Mouse (Mus musculus) C2C12 (cell line): ENCODE results near the gene Spata2. TPM values are rescaled to one million over a fixed set of nuclear protein-coding genes. Genes with fewer than 3 reads are reported as not detected.

ENCODE experiments used
- H3K27me3 ChIP-seq: one replicate; pipeline ENCODE4 v1.6.1; 2011; ENCODE audit not compliant: control insufficient read depth, insufficient read depth, insufficient read length
- H3K36me3 ChIP-seq: one replicate; pipeline ENCODE4 v1.6.1; 2011; ENCODE audit not compliant: control insufficient read depth, insufficient read depth
- H3K4me3 ChIP-seq: one replicate; pipeline ENCODE4 v1.5.1; 2011; ENCODE audit warnings: mild to moderate bottlenecking, control low read depth; ENCODE audit not compliant: poor library complexity, insufficient read depth, severe bottlenecking
- H3K79me2 ChIP-seq: one replicate; pipeline ENCODE4 v1.6.1; 2011; ENCODE audit not compliant: control insufficient read depth, insufficient read depth
- H3K79me3 ChIP-seq: one replicate; pipeline ENCODE4 v1.6.1; 2011; ENCODE audit warnings: low read depth, control low read depth
- H3ac ChIP-seq: one replicate; pipeline ENCODE3; 2011; ENCODE audit warnings: low read depth; ENCODE audit not compliant: control insufficient read depth, insufficient read length
- CEBPB ChIP-seq: IDR thresholded peaks from one replicate; pipeline ENCODE4 v1.6.1; 2011; ENCODE audit warnings: low read depth, mild to moderate bottlenecking, control low read depth, moderate library complexity
- CTCF ChIP-seq: IDR thresholded peaks from one replicate; pipeline ENCODE4 v1.5.1; 2011; ENCODE audit not compliant: control insufficient read depth, insufficient read depth, insufficient read length
- FOSL1 ChIP-seq: IDR thresholded peaks from one replicate; pipeline ENCODE4 v1.8.0; 2011; ENCODE audit warnings: mild to moderate bottlenecking, low read length; ENCODE audit not compliant: poor library complexity, insufficient read depth, severe bottlenecking
- MAX ChIP-seq: IDR thresholded peaks from one replicate; pipeline ENCODE4 v1.6.1; 2011; ENCODE audit warnings: mild to moderate bottlenecking, control low read depth
- MYOD1 ChIP-seq: IDR thresholded peaks from one replicate; pipeline ENCODE4 v1.6.1; 2011; ENCODE audit warnings: low read depth; ENCODE audit not compliant: control insufficient read depth, insufficient read length
- MYOG ChIP-seq: IDR thresholded peaks from one replicate; pipeline ENCODE4 v1.6.1; 2011; ENCODE audit not compliant: control insufficient read depth, insufficient read length; ENCODE audit errors: extremely low read depth
- USF1 ChIP-seq: IDR thresholded peaks from one replicate; pipeline ENCODE4 v1.6.1; 2011; ENCODE audit warnings: low read depth, mild to moderate bottlenecking, control low read depth, moderate library complexity
- polyA plus RNA-seq: library from polyadenylated mRNA; unstranded; fragments of >200 nt; fragmentation: generic; extraction: Trizol; gene quantifications from one replicate; pipeline ENCODE4 v1.2.1, GENCODE M21; 2012; ENCODE audit warnings: missing spikeins

Gene Spata2
- polyA plus RNA-seq, 1 experiment: 10.4 TPM

DNA sequence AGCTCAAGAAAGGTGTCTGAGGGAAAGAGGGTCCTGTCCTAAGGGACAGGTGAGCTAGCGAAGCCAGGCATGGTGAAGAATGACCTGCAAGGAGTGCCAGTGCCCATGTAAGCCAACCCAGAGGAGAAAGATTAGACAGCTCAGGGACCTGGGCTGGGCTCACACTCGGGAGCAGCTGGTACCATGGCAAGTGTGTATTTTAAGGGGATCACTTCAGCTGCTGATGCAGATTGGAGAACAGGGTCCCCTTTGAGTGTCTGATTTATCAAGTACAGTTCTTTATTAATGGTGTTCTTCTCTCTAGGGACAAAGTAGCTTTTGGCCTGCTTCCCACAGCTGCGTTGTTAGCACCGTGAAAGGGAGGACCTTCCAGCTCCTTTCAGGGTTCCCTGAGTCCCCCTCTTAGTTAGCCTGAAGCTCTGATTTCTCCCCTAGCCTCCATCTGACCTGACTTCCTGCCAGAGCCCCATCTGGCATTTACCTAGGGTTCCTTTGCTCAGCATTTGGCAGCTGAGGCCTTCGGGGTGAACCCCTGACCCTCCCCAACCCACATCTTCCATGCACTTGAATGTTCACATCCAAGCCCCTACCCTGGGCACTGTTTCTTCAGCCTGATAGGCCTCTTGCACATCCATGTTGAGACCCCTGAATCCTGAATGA lies 36.2 kb downstream of the Spata2 start:
- Histone ChIP-seq H3K27me3 (no peaks in the 10 kb centered on the region), H3ac (no peak overlapping the region), H3K79me3 (no peaks in the 10 kb centered on the region), H3K79me2 (no peaks in the 10 kb centered on the region), H3K36me3 (peaks cover 66% of the 10 kb centered on the region), H3K4me3 (no peak overlapping the region)
- TF ChIP-seq MYOD1 (no peak), FOSL1 (no peak), USF1 (no peak), CEBPB (no peak), MAX (no peak), MYOG (no peak), CTCF (no peak)

DNA sequence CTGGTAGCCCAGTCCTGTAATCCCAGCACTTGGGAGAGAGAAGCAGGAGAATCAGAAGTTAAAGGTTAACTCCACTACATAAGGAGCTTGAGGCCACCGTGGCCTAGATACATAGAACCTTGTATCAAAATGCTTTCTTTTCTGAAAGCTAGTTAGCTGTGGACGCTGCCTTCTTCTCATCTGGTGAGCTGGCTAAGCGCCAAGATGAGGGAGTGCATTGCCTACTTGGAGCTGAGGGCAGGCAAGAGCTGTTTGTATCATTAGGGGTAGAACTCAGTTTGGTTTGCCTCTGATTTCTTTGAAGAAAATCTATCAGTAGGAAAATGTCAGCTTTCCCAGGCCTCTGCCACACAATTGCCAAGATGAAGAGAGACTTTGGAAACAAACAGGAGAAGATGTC lies 38.9 kb downstream of the Spata2 start:
- H3K36me3 ChIP-seq: peaks cover 59% of the 10 kb centered on the region
- H3K79me2 ChIP-seq: no peaks in the 10 kb centered on the region
- no peaks in the 10 kb centered on the region for H3K79me3 ChIP-seq
- TF ChIP-seq MYOD1: no peak
- TF ChIP-seq MYOG: no peak
- no peak for TF ChIP-seq USF1
- no peak for TF ChIP-seq FOSL1
- TF ChIP-seq MAX: no peak
- H3K27me3 ChIP-seq: no peaks in the 10 kb centered on the region
- no peak overlapping the region for H3ac ChIP-seq
- H3K4me3 ChIP-seq: no peak overlapping the region

DNA sequence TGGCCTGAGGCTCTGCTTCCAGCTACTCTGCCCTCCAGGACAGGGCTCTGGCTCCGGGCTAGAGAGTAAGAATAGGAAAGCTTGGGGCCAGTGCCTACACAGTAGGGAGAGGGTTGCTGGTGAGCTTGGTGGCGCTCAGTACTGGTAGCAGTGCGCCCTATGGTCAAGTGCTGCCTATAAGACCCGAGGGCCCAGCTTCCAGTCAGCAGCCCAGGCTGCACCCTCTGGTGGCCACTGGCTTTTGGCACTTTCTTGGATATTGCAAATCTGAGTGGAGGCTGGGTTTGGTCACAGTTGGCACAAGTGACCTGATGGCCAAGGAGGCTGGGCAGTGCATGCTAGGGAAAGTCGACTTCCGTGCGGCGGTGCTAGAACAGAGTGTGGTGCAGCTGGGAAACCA lies 42.0 kb downstream of the Spata2 start:
- no peaks in the 10 kb centered on the region for H3K79me2 ChIP-seq
- no peak overlapping the region for H3ac ChIP-seq
- H3K27me3 ChIP-seq: no peaks in the 10 kb centered on the region
- no peaks in the 10 kb centered on the region for H3K79me3 ChIP-seq
- H3K4me3 ChIP-seq: no peak overlapping the region
- TF ChIP-seq MAX: no peak
- no peak for TF ChIP-seq MYOD1
- TF ChIP-seq MYOG: no peak
- no peak for TF ChIP-seq CEBPB
- no peak for TF ChIP-seq CTCF
- no peak for TF ChIP-seq USF1
- TF ChIP-seq FOSL1: no peak
- peaks cover 62% of the 10 kb centered on the region for H3K36me3 ChIP-seq

DNA sequence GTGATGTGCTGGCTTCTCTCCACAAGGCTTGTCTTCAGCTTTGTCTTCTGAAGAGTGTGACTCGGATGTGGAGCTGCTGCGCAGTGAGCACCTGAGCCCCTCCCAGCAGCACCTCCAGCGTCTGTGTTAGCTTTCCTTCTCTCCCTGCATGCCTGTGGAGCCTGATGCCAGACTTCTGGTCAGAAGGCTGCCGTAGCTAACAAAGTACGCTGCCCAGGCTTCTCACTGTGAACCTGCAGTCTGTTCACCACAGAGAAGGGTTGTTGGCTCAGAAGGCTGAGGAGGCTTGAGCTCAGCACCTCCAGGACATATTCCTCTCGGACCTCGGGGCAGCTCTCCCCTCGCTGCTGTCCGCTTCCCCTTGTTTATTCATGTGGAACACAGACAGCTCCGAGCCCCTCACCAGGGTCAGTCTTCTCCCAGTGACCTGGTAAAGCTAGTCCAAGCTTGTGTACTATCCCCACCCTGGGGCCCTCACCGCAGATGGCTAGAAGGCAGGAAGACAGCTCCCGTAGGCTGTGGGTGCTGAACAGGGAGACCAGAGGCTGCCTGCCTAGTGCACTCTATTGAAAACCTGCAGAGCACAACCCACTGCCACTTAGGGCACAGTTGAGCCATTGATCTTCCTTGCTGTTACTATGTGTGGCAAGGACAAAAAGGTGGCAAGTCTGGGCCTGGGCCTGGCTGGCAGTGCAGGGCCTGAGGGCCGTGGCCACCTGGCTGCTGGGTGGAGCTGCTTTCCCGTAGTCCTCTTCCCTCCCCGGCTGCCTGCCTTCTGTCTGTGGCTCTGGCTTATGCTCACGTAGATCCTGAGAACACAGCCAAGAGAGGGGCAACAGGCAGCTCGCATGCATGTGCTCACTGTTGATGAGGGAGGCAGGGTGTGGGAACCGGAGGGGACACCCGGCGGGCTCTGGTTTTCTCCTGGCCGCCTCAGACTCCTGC lies 43.1 kb downstream of the Spata2 start:
- Histone ChIP-seq H3K4me3 (no peak overlapping the region), H3K79me2 (no peaks in the 10 kb centered on the region), H3K27me3 (no peaks in the 10 kb centered on the region), H3K36me3 (peaks cover 56% of the 10 kb centered on the region), H3K79me3 (no peaks in the 10 kb centered on the region), H3ac (no peak overlapping the region)
- TF ChIP-seq FOSL1 (no peak), USF1 (no peak), CEBPB (no peak), MAX (no peak), MYOG (no peak), MYOD1 (no peak)

DNA sequence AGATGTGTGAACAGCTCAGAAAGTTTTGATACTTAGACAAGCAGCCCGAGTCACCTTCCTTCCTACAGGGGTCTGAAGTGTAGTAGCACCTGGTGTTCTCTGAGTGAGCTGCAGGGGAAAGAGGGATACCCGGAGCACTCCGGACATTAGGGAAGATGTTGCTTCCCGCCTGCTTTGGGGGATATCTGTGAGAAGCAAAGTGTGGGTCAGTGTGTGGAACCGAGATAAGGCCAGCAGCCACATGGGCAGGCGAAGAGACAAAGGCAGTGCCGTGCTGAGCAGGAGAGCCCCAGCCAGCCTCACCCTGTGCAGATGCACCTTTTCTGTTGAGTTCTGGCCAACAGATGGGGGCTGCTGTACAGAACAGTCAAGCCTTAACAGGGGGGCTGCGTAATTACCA lies 45.1 kb downstream of the Spata2 start:
- Histone ChIP-seq H3ac (no peak overlapping the region), H3K4me3 (no peak overlapping the region), H3K79me2 (no peaks in the 10 kb centered on the region), H3K36me3 (peaks cover 55% of the 10 kb centered on the region), H3K79me3 (no peaks in the 10 kb centered on the region), H3K27me3 (no peaks in the 10 kb centered on the region)
- TF ChIP-seq MYOG (no peak), CTCF (no peak), MYOD1 (no peak), CEBPB (no peak), MAX (no peak), USF1 (no peak), FOSL1 (no peak)
